Mouse (Mus musculus) small intestine, adult 2 months (tissue): Measurements from ENCODE around the gene Trim25. TPM values are rescaled to one million over a fixed set of nuclear protein-coding genes. Genes with fewer than 3 reads are reported as not detected.

Experiments
- H3K27ac ChIP-seq: fragments of 200-500 bp; 2 replicates; pipeline ENCODE4 v1.5.1; 2012; ENCODE audit warnings: low read depth, low read length, control low read depth, inconsistent platforms; ENCODE audit not compliant: insufficient read depth
- H3K27me3 ChIP-seq: fragments of 200-500 bp; 2 replicates; pipeline ENCODE4 v1.6.1; 2012; ENCODE audit warnings: mild to moderate bottlenecking, moderate library complexity, low read length, inconsistent platforms; ENCODE audit not compliant: control insufficient read depth, insufficient read depth
- H3K36me3 ChIP-seq: fragments of 200-500 bp; 2 replicates; pipeline ENCODE4 v1.6.1; 2012; ENCODE audit warnings: mild to moderate bottlenecking, low read length, control low read depth, inconsistent platforms; ENCODE audit not compliant: control insufficient read depth, insufficient read depth
- H3K4me1 ChIP-seq: fragments of 200-500 bp; 2 replicates; pipeline ENCODE4 v1.6.1; 2012; ENCODE audit warnings: low read length, inconsistent platforms, mixed read lengths; ENCODE audit not compliant: control insufficient read depth, insufficient read depth, insufficient read length
- H3K4me3 ChIP-seq: fragments of 200-500 bp; 2 replicates; pipeline ENCODE4 v1.5.1; 2012; ENCODE audit warnings: low read depth, mild to moderate bottlenecking, control low read depth, inconsistent platforms, low read length, moderate library complexity
- CTCF ChIP-seq: fragments of 200-500 bp; IDR thresholded peaks from 2 replicates; pipeline ENCODE4 v1.5.1; 2012; ENCODE audit warnings: low read depth, mild to moderate bottlenecking, control low read depth, inconsistent platforms, low read length, moderate library complexity, mixed read lengths; ENCODE audit not compliant: insufficient replicate concordance, insufficient read length; ENCODE audit errors: extremely low read depth
- POLR2A ChIP-seq: fragments of 200-500 bp; IDR thresholded peaks from 2 replicates; pipeline ENCODE4 v1.6.1; 2012; ENCODE audit warnings: low read depth, mild to moderate bottlenecking, control low read depth, inconsistent platforms, low read length, moderate library complexity
- WGBS: fragments of 180-500 bp; shearing (Covaris S2); methylation state at CpG from one replicate; pipeline ENCODE4 v1.1.7; 2018; 5-methylcytosine and 5-hydroxymethylcytosine counted together
- polyA plus RNA-seq: library from polyadenylated mRNA; depleted of rRNA; stranded (reverse); fragments of >200 nt; gene quantifications from 2 replicates; pipeline ENCODE4 v1.2.3, GENCODE M21; 2012

Trim25 gene
- polyA plus RNA-seq, 1 experiment = 129 TPM

DNA sequence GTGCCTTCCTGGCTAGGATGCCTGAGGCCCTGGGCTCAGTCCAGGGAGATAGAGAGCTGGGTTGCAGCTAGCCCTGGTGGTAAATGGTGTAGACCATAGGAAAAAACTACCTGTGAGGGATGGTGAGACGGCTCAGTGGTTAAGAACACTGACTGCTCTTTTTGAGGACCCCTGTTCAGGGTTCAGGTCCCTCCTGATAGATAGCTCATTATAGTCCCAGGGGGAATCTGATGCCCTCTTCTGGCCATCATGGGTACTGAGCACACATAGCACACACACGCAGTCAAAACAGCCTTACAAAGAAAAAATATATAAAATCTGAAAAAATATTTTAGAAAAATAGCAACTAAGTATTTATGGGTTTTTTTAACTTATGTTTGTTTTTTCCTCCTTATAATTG, 22.9 kb upstream of the Trim25 start:
- 98% methylated on average over 2 of the region's 2 CpGs for WGBS
- TF ChIP-seq POLR2A (no peak), CTCF (peak; percentile 25; the same call in 1 of the 2 replicates)
- Histone ChIP-seq H3K4me3 (no peak overlapping the region), H3K4me1 (no peaks in the 10 kb centered on the region; the same call in 1 of the 2 replicates), H3K36me3 (peaks cover 1% of the 10 kb centered on the region; the same call in 1 of the 2 replicates), H3K27ac (no peak overlapping the region), H3K27me3 (no peaks in the 10 kb centered on the region)

DNA sequence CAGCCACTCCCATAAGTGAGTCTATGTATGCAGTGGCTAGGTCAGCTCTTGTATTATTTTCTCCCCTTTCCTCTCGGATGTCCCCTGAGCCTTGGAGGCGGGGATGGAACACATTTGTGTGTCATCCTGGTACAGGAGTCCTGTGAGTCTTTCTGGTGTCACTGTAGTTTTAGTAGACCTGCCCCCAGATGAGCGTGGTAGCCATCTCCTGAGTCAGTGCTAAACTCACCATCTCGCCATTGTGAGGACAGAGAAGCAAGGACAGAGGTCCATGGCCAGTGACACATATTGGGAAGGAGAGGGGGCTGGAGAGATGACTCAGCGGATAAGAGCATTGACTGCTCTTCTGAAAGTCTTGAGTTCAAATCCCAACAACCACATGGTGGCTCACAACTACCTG, 22.0 kb upstream of the Trim25 start:
- WGBS = 89% methylated on average over 5 of the region's 5 CpGs
- H3K4me3 ChIP-seq = no peak overlapping the region
- H3K27ac ChIP-seq = no peak overlapping the region
- peaks cover 2% of the 10 kb centered on the region; the same call in 1 of the 2 replicates for H3K36me3 ChIP-seq
- TF ChIP-seq POLR2A (no peak), CTCF (no peak)
- no peaks in the 10 kb centered on the region for H3K27me3 ChIP-seq
- H3K4me1 ChIP-seq = no peaks in the 10 kb centered on the region; the same call in 1 of the 2 replicates

DNA sequence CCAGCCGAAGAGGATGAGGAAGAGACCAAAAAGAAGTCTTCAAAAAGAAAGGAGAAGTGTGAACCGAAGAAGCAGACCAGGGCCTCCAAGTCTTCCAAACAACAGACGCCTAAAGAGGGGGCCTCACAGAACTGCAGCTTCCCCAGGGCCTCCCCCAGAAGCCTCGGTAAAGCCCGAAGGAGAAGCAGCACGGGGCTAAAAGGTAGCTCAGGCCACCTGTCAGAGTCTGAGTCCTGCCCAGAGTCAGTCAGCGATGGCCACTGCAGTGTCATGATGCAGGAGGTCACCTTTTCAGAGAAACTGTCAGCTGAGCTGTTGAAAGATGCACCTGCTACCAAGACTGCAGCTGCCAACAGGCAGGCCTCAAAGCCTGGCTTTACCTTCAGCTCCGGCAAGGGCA, 17.8 kb upstream of the Trim25 start:
- WGBS = 85% methylated on average over 8 of the region's 8 CpGs
- H3K4me3 ChIP-seq = no peak overlapping the region
- no peak for TF ChIP-seq POLR2A

DNA sequence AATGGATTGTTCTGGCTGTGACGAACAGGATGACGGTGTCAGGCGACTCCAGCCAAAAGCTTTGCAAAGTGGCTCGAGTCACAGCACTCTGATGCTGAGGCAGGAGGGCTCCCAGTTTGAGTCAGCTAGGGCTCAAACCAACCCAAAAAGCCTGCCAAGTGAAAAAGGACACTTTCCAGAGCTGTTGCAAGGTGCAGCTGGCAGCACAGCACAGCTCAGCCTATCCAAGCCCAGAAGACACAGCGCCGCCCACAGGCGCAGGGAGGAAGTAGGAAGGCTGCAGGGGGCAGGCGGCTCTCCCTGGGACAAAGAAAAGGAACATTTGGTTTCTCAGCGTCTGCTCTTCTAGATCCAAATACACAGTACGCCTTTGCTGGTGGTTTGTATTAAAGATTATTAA, 12.6 kb upstream of the Trim25 start:
- TF ChIP-seq POLR2A (no peak), CTCF (no peak)
- H3K4me3 ChIP-seq = no peak overlapping the region
- peaks cover 10% of the 10 kb centered on the region for H3K36me3 ChIP-seq
- no peaks in the 10 kb centered on the region for H3K27me3 ChIP-seq
- no peak overlapping the region for H3K27ac ChIP-seq
- H3K4me1 ChIP-seq = peaks cover 2% of the 10 kb centered on the region; the same call in 1 of the 2 replicates
- WGBS = 92% methylated on average over 10 of the region's 10 CpGs

More for the DNA sequence above, 17.8 kb upstream of the Trim25 start:
- peaks cover 5% of the 10 kb centered on the region for H3K36me3 ChIP-seq
- H3K27me3 ChIP-seq = no peaks in the 10 kb centered on the region
- H3K27ac ChIP-seq = no peak overlapping the region
- H3K4me1 ChIP-seq = no peaks in the 10 kb centered on the region

DNA sequence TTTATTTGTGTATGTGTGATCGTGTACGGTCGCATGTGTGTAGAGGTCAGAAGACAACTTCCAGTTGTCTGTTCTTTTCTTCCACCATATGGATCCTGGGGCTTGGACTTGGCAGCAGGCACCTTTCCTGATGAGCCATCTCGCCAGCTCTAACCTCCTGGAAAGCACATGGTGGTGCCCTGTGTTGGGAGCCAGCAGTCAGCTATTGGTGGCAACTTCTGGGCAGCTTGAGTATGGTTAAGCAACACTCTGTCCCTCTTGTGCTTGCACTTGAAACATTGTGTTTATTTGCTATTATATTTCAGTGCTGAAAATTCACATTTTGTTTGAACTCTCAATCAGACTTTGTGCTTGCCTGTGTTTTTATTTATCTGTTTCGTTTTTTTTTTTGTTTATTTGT, 10.2 kb upstream of the Trim25 start:
- peaks cover 8% of the 10 kb centered on the region for H3K36me3 ChIP-seq
- no peaks in the 10 kb centered on the region for H3K27me3 ChIP-seq
- H3K4me1 ChIP-seq = peaks cover 2% of the 10 kb centered on the region; the same call in 1 of the 2 replicates
- WGBS = 77% methylated on average over 5 of the region's 5 CpGs
- H3K4me3 ChIP-seq = no peak overlapping the region
- H3K27ac ChIP-seq = no peak overlapping the region
- TF ChIP-seq POLR2A (no peak), CTCF (no peak)

DNA sequence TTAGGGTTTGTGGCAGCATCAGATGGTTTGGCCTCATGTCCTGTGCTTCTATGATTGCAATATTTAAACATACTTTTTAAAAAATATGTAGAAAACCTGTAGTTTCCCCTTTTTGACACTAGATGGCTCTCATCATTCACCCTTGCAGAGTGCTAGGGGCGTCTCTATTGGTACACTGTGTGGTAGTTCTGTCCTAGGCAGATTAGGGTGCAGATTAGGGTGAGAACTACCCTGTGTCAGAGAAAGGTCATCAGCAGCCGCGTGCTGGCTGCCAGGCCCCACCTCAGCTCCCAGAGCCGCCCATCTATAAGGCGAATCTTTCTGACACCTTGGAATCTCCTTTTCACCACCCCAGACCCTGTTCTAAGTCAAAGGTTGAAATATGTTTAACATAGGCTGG, 9.6 kb upstream of the Trim25 start:
- TF ChIP-seq POLR2A = no peak
- peak; percentile 36; the same call in 1 of the 2 replicates for TF ChIP-seq CTCF
- no peak overlapping the region for H3K27ac ChIP-seq
- no peaks in the 10 kb centered on the region for H3K27me3 ChIP-seq
- peaks cover 7% of the 10 kb centered on the region for H3K36me3 ChIP-seq
- H3K4me1 ChIP-seq = peaks cover 2% of the 10 kb centered on the region; the same call in 1 of the 2 replicates
- no peak overlapping the region for H3K4me3 ChIP-seq
- WGBS = 63% methylated on average over 5 of the region's 5 CpGs

DNA sequence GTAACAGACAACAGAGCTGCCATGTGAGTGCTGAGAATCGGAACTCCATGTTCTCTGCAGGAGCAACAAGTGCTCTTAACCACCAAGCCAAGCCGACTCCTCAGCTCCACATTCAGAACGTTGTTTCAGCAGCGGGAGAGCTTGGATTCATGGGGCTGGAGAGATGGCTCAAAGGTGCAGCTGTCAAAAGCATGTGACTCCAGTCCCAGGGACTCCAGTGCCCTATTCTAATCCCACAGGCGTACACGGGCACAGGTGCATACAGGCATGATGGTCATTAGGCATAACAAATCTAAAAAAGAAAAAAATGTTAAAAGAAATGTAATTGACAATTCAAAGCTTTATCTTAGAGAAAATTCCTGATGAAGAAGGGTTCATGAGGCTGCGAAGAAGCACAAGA, 6.0 kb upstream of the Trim25 start:
- no peak overlapping the region for H3K4me3 ChIP-seq
- H3K36me3 ChIP-seq = peaks cover 6% of the 10 kb centered on the region
- H3K27me3 ChIP-seq = no peaks in the 10 kb centered on the region
- no peak overlapping the region for H3K27ac ChIP-seq
- H3K4me1 ChIP-seq = peaks cover 6% of the 10 kb centered on the region
- WGBS = 48% methylated on average over 7 of the region's 7 CpGs
- no peak for TF ChIP-seq CTCF
- TF ChIP-seq POLR2A = no peak
